Mouse (Mus musculus) heart, embryonic 15.5 days (tissue): ENCODE measurements around the gene Olfr811. TPM values are rescaled to one million over a fixed set of nuclear protein-coding genes. Genes with fewer than 3 reads are reported as not detected.

Experiments
- ATAC-seq: fragments of 200-750 bp; cut with Nextera tagmentation; replicated peaks from 2 replicates; pipeline ENCODE4 v1.8.0; 2017; ENCODE audit warnings: low read depth, moderate TSS enrichment; ENCODE audit not compliant: insufficient number of reproducible peaks, insufficient read depth, low FRiP score
- H3K27ac ChIP-seq: fragments of 300-500 bp; sonication (generic); 2 replicates; pipeline ENCODE4 v1.5.1; 2015; ENCODE audit warnings: mild to moderate bottlenecking, inconsistent platforms
- H3K27me3 ChIP-seq: fragments of 300-500 bp; sonication (generic); 2 replicates; pipeline ENCODE4 v1.6.1; 2015; ENCODE audit warnings: inconsistent platforms
- H3K36me3 ChIP-seq: fragments of 300-500 bp; sonication (generic); 2 replicates; pipeline ENCODE4 v1.6.1; 2015; ENCODE audit warnings: mild to moderate bottlenecking, inconsistent platforms
- H3K4me1 ChIP-seq: fragments of 300-500 bp; sonication (generic); replicated peaks from 2 replicates; pipeline ENCODE4 v1.6.1; 2015; ENCODE audit warnings: inconsistent platforms
- H3K4me2 ChIP-seq: fragments of 300-500 bp; sonication (generic); 2 replicates; pipeline ENCODE4 v1.6.1; 2015; ENCODE audit warnings: inconsistent platforms, mild to moderate bottlenecking, moderate library complexity
- H3K4me3 ChIP-seq: fragments of 300-500 bp; sonication (generic); 2 replicates; pipeline ENCODE4 v1.5.1; 2015; ENCODE audit warnings: mild to moderate bottlenecking, inconsistent platforms
- H3K9ac ChIP-seq: fragments of 300-500 bp; sonication (generic); 2 replicates; pipeline ENCODE4 v1.6.1; 2015; ENCODE audit warnings: mild to moderate bottlenecking, inconsistent platforms
- H3K9me3 ChIP-seq: fragments of 300-500 bp; sonication (generic); replicated peaks from 2 replicates; pipeline ENCODE4 v1.6.1; 2016; ENCODE audit warnings: inconsistent platforms
- WGBS: fragments of 180-500 bp; shearing (Covaris S2); methylation state at CpG from one replicate; pipeline ENCODE4 v1.1.7; 2015; ENCODE audit warnings: mixed read lengths; 5-methylcytosine and 5-hydroxymethylcytosine counted together
- polyA plus RNA-seq: library from polyadenylated mRNA; unstranded; fragments of >200 nt; fragmentation: Nextera tagmentation; extraction: Ambion mirVana; gene quantifications from 2 replicates; pipeline ENCODE4 v1.2.1, GENCODE M21; 2015

The Olfr811 gene
- not detected in 2 replicates for polyA plus RNA-seq

GRCm38 (mm10) chr10:129804296-129804695 is at the start of gene Olfr811:
Olfr811 (minus strand) TSS chr10:129804396.
- Histone ChIP-seq H3K9ac (no peak within 1 kb of the TSS), H3K4me3 (no peak within 1 kb of the TSS), H3K36me3 (no peaks in the 10 kb centered on the region), H3K4me2 (no peak within 1 kb of the TSS), H3K27ac (no peak within 1 kb of the TSS), H3K9me3 (no peaks in the 10 kb centered on the region), H3K4me1 (no peaks in the 10 kb centered on the region), H3K27me3 (no peaks in the 10 kb centered on the region)
- no peak for ATAC-seq
- WGBS: 74% methylated on average over 4 of the region's 4 CpGs

- WGBS: 78% methylated on average over 1 of the region's 1 CpGs
These were observed 43.1 kb upstream of the Olfr811 start for GRCm38 (mm10) chr10:129847343-129847742.

GRCm38 (mm10) chr10:129845994-129846393 is 41.8 kb upstream of the Olfr811 start, which contains the start of gene Olfr812:
Olfr812 (minus strand) TSS chr10:129846094.
- no peaks in the 10 kb centered on the region for H3K36me3 ChIP-seq
- H3K9me3 ChIP-seq: no peaks in the 10 kb centered on the region
- H3K27ac ChIP-seq: no peak within 1 kb of the TSS
- H3K27me3 ChIP-seq: no peaks in the 10 kb centered on the region
- no peak within 1 kb of the TSS for H3K9ac ChIP-seq
- H3K4me1 ChIP-seq: no peaks in the 10 kb centered on the region
- no peak within 1 kb of the TSS for H3K4me3 ChIP-seq
- H3K4me2 ChIP-seq: no peak within 1 kb of the TSS
- WGBS: 65% methylated on average over 1 of the region's 1 CpGs
- ATAC-seq: no peak

More at GRCm38 (mm10) chr10:129847343-129847742, 43.1 kb upstream of the Olfr811 start:
- no peaks in the 10 kb centered on the region for H3K36me3 ChIP-seq
- H3K27ac ChIP-seq: no peak overlapping the region
- no peak for ATAC-seq
- H3K9me3 ChIP-seq: no peaks in the 10 kb centered on the region
- H3K9ac ChIP-seq: no peak overlapping the region
- H3K27me3 ChIP-seq: no peaks in the 10 kb centered on the region
- H3K4me3 ChIP-seq: no peak overlapping the region
- H3K4me2 ChIP-seq: no peak overlapping the region
- no peaks in the 10 kb centered on the region for H3K4me1 ChIP-seq

- Histone ChIP-seq H3K4me2 (no peak within 1 kb of the TSS), H3K4me3 (no peak within 1 kb of the TSS), H3K9ac (no peak within 1 kb of the TSS), H3K27me3 (no peaks in the 10 kb centered on the region), H3K4me1 (no peaks in the 10 kb centered on the region), H3K27ac (no peak within 1 kb of the TSS), H3K9me3 (no peaks in the 10 kb centered on the region), H3K36me3 (no peaks in the 10 kb centered on the region)
- ATAC-seq: no peak
These were observed 9.4 kb downstream of the Olfr811 start, which contains the start of gene Olfr810 for GRCm38 (mm10) chr10:129794817-129795216. Olfr810 (minus strand) TSS chr10:129794917.

DNA sequence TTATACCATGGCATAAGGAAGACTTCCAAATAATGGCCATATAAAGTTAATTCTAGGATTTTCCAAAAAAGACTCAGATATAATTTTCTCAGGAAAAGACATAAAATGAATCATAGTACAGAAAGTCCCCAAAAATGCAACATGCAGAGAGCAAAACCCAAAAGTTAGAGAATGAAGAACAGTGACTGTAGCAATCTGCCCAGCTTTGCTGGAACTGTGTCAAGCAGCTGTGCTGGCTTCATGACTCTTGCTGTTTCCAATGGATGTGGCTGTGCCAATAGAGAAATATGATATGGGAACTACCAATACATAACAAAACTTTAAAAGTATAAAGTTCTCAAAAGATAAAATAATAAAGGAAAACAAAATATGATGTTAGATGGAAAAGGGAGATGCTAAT is 26.1 kb downstream of the Olfr811 start:
- ATAC-seq: no peak
- no peak overlapping the region for H3K9ac ChIP-seq
- H3K36me3 ChIP-seq: no peaks in the 10 kb centered on the region
- H3K27ac ChIP-seq: no peak overlapping the region
- H3K4me3 ChIP-seq: no peak overlapping the region
- H3K4me2 ChIP-seq: no peak overlapping the region
- H3K27me3 ChIP-seq: no peaks in the 10 kb centered on the region
- H3K4me1 ChIP-seq: no peaks in the 10 kb centered on the region
- no peaks in the 10 kb centered on the region for H3K9me3 ChIP-seq

- H3K27me3 ChIP-seq: no peaks in the 10 kb centered on the region
- no peak for ATAC-seq
These were observed 29.9 kb downstream of the Olfr811 start, which contains the start of gene Olfr809 for GRCm38 (mm10) chr10:129774338-129774737. Olfr809 (plus strand) TSS chr10:129774638.

DNA sequence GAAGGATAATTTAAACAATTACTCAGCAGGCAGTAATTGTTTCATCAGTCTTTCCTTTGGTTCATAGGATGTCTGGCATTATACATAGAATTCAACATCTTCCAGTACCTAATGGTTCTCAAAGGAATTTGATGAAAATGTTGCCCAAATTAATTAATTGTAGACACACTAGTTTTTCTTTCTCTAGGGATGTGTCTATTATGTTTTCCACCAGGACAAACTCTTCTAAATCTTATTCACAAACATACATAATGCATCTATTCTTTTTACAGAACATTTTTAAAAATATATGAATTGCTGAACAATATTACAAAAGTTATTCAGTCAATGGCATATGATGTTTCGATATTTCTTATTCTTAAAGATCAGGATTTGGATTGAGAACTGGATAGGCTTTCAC is 39.0 kb downstream of the Olfr811 start, which contains the start of gene Olfr808:
TSS of gene Olfr808 (plus strand) at position 301 of the 400 bp plus-strand sequence.
- H3K4me1 ChIP-seq: no peaks in the 10 kb centered on the region
- no peaks in the 10 kb centered on the region for H3K27me3 ChIP-seq
- no peak for ATAC-seq
- no peaks in the 10 kb centered on the region for H3K9me3 ChIP-seq
- no peak within 1 kb of the TSS for H3K4me3 ChIP-seq
- no peak within 1 kb of the TSS for H3K9ac ChIP-seq
- no peak within 1 kb of the TSS for H3K4me2 ChIP-seq
- H3K27ac ChIP-seq: no peak within 1 kb of the TSS
- WGBS: 81% methylated on average over 1 of the region's 1 CpGs
- no peaks in the 10 kb centered on the region for H3K36me3 ChIP-seq

More at GRCm38 (mm10) chr10:129774338-129774737, 29.9 kb downstream of the Olfr811 start, which contains the start of gene Olfr809:
- Histone ChIP-seq H3K9me3 (no peaks in the 10 kb centered on the region), H3K4me3 (no peak within 1 kb of the TSS), H3K4me2 (no peak within 1 kb of the TSS), H3K4me1 (no peaks in the 10 kb centered on the region), H3K9ac (no peak within 1 kb of the TSS), H3K27ac (no peak within 1 kb of the TSS), H3K36me3 (no peaks in the 10 kb centered on the region)

GRCm38 (mm10) chr10:129757693-129758092 is 46.5 kb downstream of the Olfr811 start, which contains the start of gene Olfr807:
Olfr807 (minus strand) TSS chr10:129757793.
- H3K4me2 ChIP-seq: no peak within 1 kb of the TSS
- H3K9me3 ChIP-seq: no peaks in the 10 kb centered on the region
- no peak for ATAC-seq
- no peaks in the 10 kb centered on the region for H3K27me3 ChIP-seq
- H3K4me1 ChIP-seq: no peaks in the 10 kb centered on the region
- H3K36me3 ChIP-seq: no peaks in the 10 kb centered on the region
- H3K9ac ChIP-seq: no peak within 1 kb of the TSS
- no peak within 1 kb of the TSS for H3K4me3 ChIP-seq
- 91% methylated on average over 1 of the region's 1 CpGs for WGBS
- H3K27ac ChIP-seq: no peak within 1 kb of the TSS

Other genes with a start within 250 kb of the Olfr811 start
- gene Olfr794, start 236.7 kb downstream of the Olfr811 start, polyA plus RNA-seq: not detected in 2 replicates
- not detected in 2 replicates for gene Olfr796, start 191.8 kb downstream of the Olfr811 start, polyA plus RNA-seq
- gene Olfr798, start 176.5 kb downstream of the Olfr811 start, polyA plus RNA-seq: not detected in 2 replicates
- gene Olfr799, start 166.9 kb downstream of the Olfr811 start, polyA plus RNA-seq: not detected in 2 replicates
- not detected in 2 replicates for gene Olfr800, start 146.7 kb downstream of the Olfr811 start, polyA plus RNA-seq
- gene Olfr801, start 130.5 kb downstream of the Olfr811 start, polyA plus RNA-seq: not detected in 2 replicates
- gene Olfr802, start 116.2 kb downstream of the Olfr811 start, polyA plus RNA-seq: not detected in 2 replicates
- gene Olfr803, start 110.1 kb downstream of the Olfr811 start, polyA plus RNA-seq: not detected in 2 replicates
- not detected in 2 replicates for gene Olfr804, start 101.2 kb downstream of the Olfr811 start, polyA plus RNA-seq
- not detected in 2 replicates for gene Olfr805, start 75.0 kb downstream of the Olfr811 start, polyA plus RNA-seq
- not detected in 2 replicates for gene Olfr806, start 62.5 kb downstream of the Olfr811 start, polyA plus RNA-seq
- gene Olfr807, start 46.6 kb downstream of the Olfr811 start, polyA plus RNA-seq: not detected in 2 replicates
- gene Olfr808, start 38.9 kb downstream of the Olfr811 start, polyA plus RNA-seq: not detected in 2 replicates
- gene Olfr809, start 29.8 kb downstream of the Olfr811 start, polyA plus RNA-seq: not detected in 2 replicates
- not detected in 2 replicates for gene Olfr810, start 9.5 kb downstream of the Olfr811 start, polyA plus RNA-seq
- gene Olfr812, start 41.7 kb upstream of the Olfr811 start, polyA plus RNA-seq: not detected in 2 replicates
- gene Olfr813, start 51.0 kb upstream of the Olfr811 start, polyA plus RNA-seq: not detected in 2 replicates
- gene Olfr814, start 75.5 kb upstream of the Olfr811 start, polyA plus RNA-seq: not detected in 2 replicates
- gene Olfr815, start 101.5 kb upstream of the Olfr811 start, polyA plus RNA-seq: not detected in 2 replicates
- not detected in 2 replicates for gene Olfr816, start 111.2 kb upstream of the Olfr811 start, polyA plus RNA-seq
- gene Olfr818, start 144.7 kb upstream of the Olfr811 start, polyA plus RNA-seq: not detected in 2 replicates
- not detected in 2 replicates for gene Olfr819, start 162.9 kb upstream of the Olfr811 start, polyA plus RNA-seq
- not detected in 2 replicates for gene Olfr247, start 171.7 kb upstream of the Olfr811 start, polyA plus RNA-seq
- not detected in 2 replicates for gene Gm10310, start 180.7 kb upstream of the Olfr811 start, polyA plus RNA-seq
- gene Olfr820, start 208.2 kb upstream of the Olfr811 start, polyA plus RNA-seq: not detected in 2 replicates
- gene Olfr821, start 226.0 kb upstream of the Olfr811 start, polyA plus RNA-seq: not detected in 2 replicates